Mouse (Mus musculus) CH12.LX (cell line): ENCODE data around the gene Mical3. TPM values are rescaled to one million over a fixed set of nuclear protein-coding genes. Genes with fewer than 3 reads are reported as not detected.

Source experiments
- DNase-seq: peaks from one replicate; pipeline ENCODE4 v3.0.0-alpha.2; 2013; ENCODE audit errors: extremely low read depth
- H3K27ac ChIP-seq: 2 replicates; pipeline ENCODE4 v1.5.1; 2012; ENCODE audit warnings: low read depth, mild to moderate bottlenecking, control low read depth, moderate library complexity; ENCODE audit not compliant: insufficient read depth
- H3K27me3 ChIP-seq: replicated peaks from 2 replicates; pipeline ENCODE3; 2012; ENCODE audit warnings: inconsistent platforms
- H3K36me3 ChIP-seq, 2 experiments: replicated peaks in 1 of 2; 2 replicates each; pipeline versions ENCODE3 to v1.6.1; 2012; ENCODE audit warnings: inconsistent platforms in 1 of 2, low read length in 1 of 2, mild to moderate bottlenecking in 1 of 2, mixed read lengths in 1 of 2, moderate library complexity in 1 of 2; ENCODE audit not compliant: control insufficient read depth in 1 of 2, insufficient read depth in 1 of 2
- H3K4me1 ChIP-seq, 2 experiments: 2 replicates each; pipeline ENCODE4 v1.6.1; 2012; ENCODE audit warnings: inconsistent platforms in 1 of 2, moderate library complexity in 1 of 2; ENCODE audit not compliant: insufficient read depth in 2 of 2, control insufficient read depth in 1 of 2
- H3K4me2 ChIP-seq: 2 replicates; pipeline ENCODE4 v1.6.1; 2012; ENCODE audit warnings: low read depth, mild to moderate bottlenecking, control low read depth; ENCODE audit not compliant: poor library complexity, insufficient read depth, severe bottlenecking
- H3K4me3 ChIP-seq, 3 experiments: fragments of 150-350 bp in 1 of 3; sonication (generic) in 1 of 3; replicated peaks in 1 of 3; 2 replicates each; pipeline versions ENCODE3 to v1.5.1; 2011 to 2012; ENCODE audit warnings: low read depth in 2 of 3, low read length in 2 of 3, mild to moderate bottlenecking in 2 of 3, moderate library complexity in 2 of 3, control low read depth in 1 of 3, improper control_type of control experiment in 1 of 3, inconsistent platforms in 1 of 3, mixed read lengths in 1 of 3; ENCODE audit not compliant: poor library complexity in 1 of 3
- H3K79me2 ChIP-seq: replicated peaks from 2 replicates; pipeline ENCODE4 v1.6.1; 2012; ENCODE audit warnings: mild to moderate bottlenecking, moderate library complexity; ENCODE audit not compliant: control insufficient read depth, poor library complexity, insufficient read depth, severe bottlenecking; ENCODE audit errors: extremely low read depth
- H3K9ac ChIP-seq: 2 replicates; pipeline ENCODE4 v1.6.1; 2012; ENCODE audit warnings: low read depth, mild to moderate bottlenecking, control low read depth, moderate library complexity; ENCODE audit not compliant: insufficient read depth
- H3K9me3 ChIP-seq: replicated peaks from 2 replicates; pipeline ENCODE3; 2012; ENCODE audit warnings: low read length, inconsistent platforms, mixed read lengths
- CHD1 ChIP-seq: IDR thresholded peaks from 2 replicates; pipeline ENCODE4 v1.6.1; 2012; ENCODE audit warnings: low read depth, low read length, improper control_type of control experiment, inconsistent platforms
- E2F4 ChIP-seq: IDR thresholded peaks from 2 replicates; pipeline ENCODE4 v1.6.1; 2011; ENCODE audit warnings: low read depth, low read length, improper control_type of control experiment; ENCODE audit not compliant: insufficient replicate concordance
- ETS1 ChIP-seq: conservative IDR thresholded peaks from 2 replicates; pipeline ENCODE4 v1.6.1; 2012; ENCODE audit warnings: low read depth, mild to moderate bottlenecking, inconsistent platforms, low read length, improper control_type of control experiment, moderate library complexity
- JUND ChIP-seq: conservative IDR thresholded peaks from 2 replicates; pipeline ENCODE4 v1.6.1; 2011; ENCODE audit warnings: low read depth, low read length, improper control_type of control experiment
- MAZ ChIP-seq: IDR thresholded peaks from 2 replicates; pipeline ENCODE4 v1.6.1; 2012; ENCODE audit warnings: low read depth, mild to moderate bottlenecking, inconsistent platforms, low read length, improper control_type of control experiment, moderate library complexity
- MEF2A ChIP-seq: IDR thresholded peaks from 2 replicates; pipeline ENCODE4 v1.6.1; 2014; ENCODE audit warnings: low read depth, mild to moderate bottlenecking, inconsistent platforms, low read length, improper control_type of control experiment, borderline replicate concordance
- MXI1 ChIP-seq: IDR thresholded peaks from 2 replicates; pipeline ENCODE4 v1.6.1; 2011; ENCODE audit warnings: mild to moderate bottlenecking, low read depth, low read length, improper control_type of control experiment
- SMC3 ChIP-seq: IDR thresholded peaks from 2 replicates; pipeline ENCODE4 v1.6.1; 2011; ENCODE audit warnings: low read depth, low read length, improper control_type of control experiment
- TBP ChIP-seq: conservative IDR thresholded peaks from 2 replicates; pipeline ENCODE4 v1.6.1; 2011; ENCODE audit warnings: low read depth, low read length, improper control_type of control experiment
- ZKSCAN1 ChIP-seq: IDR thresholded peaks from 2 replicates; pipeline ENCODE4 v1.6.1; 2012; ENCODE audit warnings: low read depth, inconsistent platforms, low read length, improper control_type of control experiment, borderline replicate concordance
- dilution Hi-C: fragments of 300-500 bp; cut with MboI; formaldehyde crosslinking; loops from 2 replicates; pipeline ENCODE4 v1.14.3; 2020; ENCODE audit warnings: low sequenced_read_pairs; ENCODE audit not compliant: extremely low pct_unique_long_range_greater_than_20kb, extremely low pct_ligation_motif_present
- in situ Hi-C: fragments of 300-500 bp; cut with MboI; formaldehyde crosslinking; loops from 3 replicates; pipeline ENCODE4 v1.14.3; 2019; ENCODE audit warnings: low sequenced_read_pairs, low pct_ligation_motif_present, low pct_unique_long_range_greater_than_20kb, mixed read lengths
- polyA plus RNA-seq: library from polyadenylated mRNA; unstranded; fragments of >175 nt; gene quantifications from 2 replicates; pipeline ENCODE4 v1.2.1, GENCODE M21; 2012; ENCODE audit warnings: low read depth; ENCODE audit not compliant: insufficient read length
- total RNA-seq, 2 experiments: library from RNA; depleted of rRNA; stranded (reverse); fragments of 300-350 nt in 1 of 2; fragments of >200 nt in 1 of 2; gene quantifications; 2 replicates each; pipeline ENCODE4 v1.2.3; 2012 to 2014

Mical3 gene
- total and polyA plus RNA-seq, 3 experiments: 10.2 to 56.3 (median 26.8) TPM

- DNase-seq: no peak
- Histone ChIP-seq H3K27ac (no peak overlapping the region), H3K4me1 (peaks cover 11 to 31% of the 10 kb centered on the region in 2 experiments), H3K4me2 (no peak overlapping the region), H3K9ac (no peak overlapping the region), H3K27me3 (no peaks in the 10 kb centered on the region), H3K4me3 (no peak overlapping the region), H3K9me3 (no peaks in the 10 kb centered on the region), H3K79me2 (no peaks in the 10 kb centered on the region), H3K36me3 (no peaks in the 10 kb centered on the region)
- dilution Hi-C loops: no loop called here
- peak; percentile 62 for TF ChIP-seq ZKSCAN1
- no peak for TF ChIP-seq ETS1
- in situ Hi-C loops: loop anchor here (5.0 kb wide), 3 partner anchors 42 to 272 kb away; partner anchors contain the start of gene Mical3
Observed at GRCm38 (mm10) chr6:121174761-121175160, 44.0 kb upstream of the Mical3 start.

- TF ChIP-seq MEF2A: no peak
- no peak for TF ChIP-seq SMC3
- H3K9ac ChIP-seq: no peak overlapping the region
- H3K36me3 ChIP-seq: no peaks in the 10 kb centered on the region
- no peak overlapping the region for H3K4me3 ChIP-seq
- H3K27me3 ChIP-seq: no peaks in the 10 kb centered on the region
- no peaks in the 10 kb centered on the region for H3K9me3 ChIP-seq
- in situ Hi-C loops: no loop called here
- H3K4me2 ChIP-seq: no peak overlapping the region
- peaks cover 11 to 27% of the 10 kb centered on the region in 2 experiments for H3K4me1 ChIP-seq
- H3K79me2 ChIP-seq: no peaks in the 10 kb centered on the region
- dilution Hi-C loops: no loop called here
- H3K27ac ChIP-seq: no peak overlapping the region
- no peak for DNase-seq
Observed at GRCm38 (mm10) chr6:121173471-121173870, 42.7 kb upstream of the Mical3 start.

- Histone ChIP-seq H3K4me2 (no peak overlapping the region), H3K9me3 (no peaks in the 10 kb centered on the region), H3K4me3 (no peak overlapping the region), H3K79me2 (no peaks in the 10 kb centered on the region), H3K4me1 (peaks cover 8 to 20% of the 10 kb centered on the region in 2 experiments), H3K36me3 (no peaks in the 10 kb centered on the region), H3K27me3 (no peaks in the 10 kb centered on the region), H3K9ac (no peak overlapping the region), H3K27ac (no peak overlapping the region)
- TF ChIP-seq CHD1: no peak
- TF ChIP-seq MAZ: no peak
- no peak for TF ChIP-seq MXI1
- TF ChIP-seq JUND: no peak
- TF ChIP-seq TBP: no peak
- TF ChIP-seq E2F4: no peak
- DNase-seq: no peak
- dilution Hi-C loops (no loop called here), in situ Hi-C loops (no loop called here)
Observed at GRCm38 (mm10) chr6:121171102-121171501, 40.3 kb upstream of the Mical3 start.
